Mouse (Mus musculus): Measurements from ENCODE around the gene Traf2. TPM values are rescaled to one million over a fixed set of nuclear protein-coding genes. Genes with fewer than 3 reads are reported as not detected.
A peak's percentile ranks its signal among the peaks of the same experiment; 100 is the strongest.

Gene Traf2
- polyA plus RNA-seq, 1 experiment from 2014 or later: 36.8 TPM

DNA sequence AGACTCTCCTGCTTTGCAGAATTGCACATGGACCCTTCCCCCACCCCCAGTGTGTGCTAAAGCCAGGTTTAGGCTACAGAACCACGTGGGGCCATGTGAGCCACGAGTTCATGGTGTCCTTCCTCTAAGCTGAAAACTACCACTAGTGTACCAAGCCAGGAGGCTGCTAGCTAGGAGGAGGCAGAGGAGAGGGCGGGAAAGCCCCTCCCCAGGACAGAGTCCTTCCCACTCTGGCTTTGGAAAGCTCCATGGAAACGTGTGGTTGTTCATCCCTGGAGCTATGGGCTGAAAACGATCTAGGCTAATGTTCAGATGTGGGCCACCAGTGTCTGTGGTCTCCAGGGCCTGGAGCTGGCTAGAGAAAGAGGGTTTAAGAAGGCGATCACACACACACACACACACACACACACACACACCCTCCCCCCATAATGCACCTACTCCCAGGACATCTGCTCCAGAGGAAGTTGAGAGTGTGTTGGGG lies 33.9 kb upstream of the Traf2 start:
- no peak for ATAC-seq (ENCODE audit: low FRiP score)
- Histone ChIP-seq H3K27me3 (peaks cover 58% of the 10 kb centered on the region), H3K9me3 (no peaks in the 10 kb centered on the region), H3K4me1 (peaks cover 53% of the 10 kb centered on the region), H3K4me2 (peak overlapping the region; percentile 65; the same call in 1 of the 2 replicates), H3K36me3 (replicated peaks) (peaks cover 30% of the 10 kb centered on the region), H3K27ac (no peak overlapping the region), H3K4me3 (replicated peaks) (peak overlapping the region; percentile 38; the same call in 1 of the 2 replicates), H3K9ac (0 out of 2 replicates have a peak overlapping the region, but pooled peaks have one; percentile 33)
- 42% methylated on average over 6 of the region's 6 CpGs for WGBS

DNA sequence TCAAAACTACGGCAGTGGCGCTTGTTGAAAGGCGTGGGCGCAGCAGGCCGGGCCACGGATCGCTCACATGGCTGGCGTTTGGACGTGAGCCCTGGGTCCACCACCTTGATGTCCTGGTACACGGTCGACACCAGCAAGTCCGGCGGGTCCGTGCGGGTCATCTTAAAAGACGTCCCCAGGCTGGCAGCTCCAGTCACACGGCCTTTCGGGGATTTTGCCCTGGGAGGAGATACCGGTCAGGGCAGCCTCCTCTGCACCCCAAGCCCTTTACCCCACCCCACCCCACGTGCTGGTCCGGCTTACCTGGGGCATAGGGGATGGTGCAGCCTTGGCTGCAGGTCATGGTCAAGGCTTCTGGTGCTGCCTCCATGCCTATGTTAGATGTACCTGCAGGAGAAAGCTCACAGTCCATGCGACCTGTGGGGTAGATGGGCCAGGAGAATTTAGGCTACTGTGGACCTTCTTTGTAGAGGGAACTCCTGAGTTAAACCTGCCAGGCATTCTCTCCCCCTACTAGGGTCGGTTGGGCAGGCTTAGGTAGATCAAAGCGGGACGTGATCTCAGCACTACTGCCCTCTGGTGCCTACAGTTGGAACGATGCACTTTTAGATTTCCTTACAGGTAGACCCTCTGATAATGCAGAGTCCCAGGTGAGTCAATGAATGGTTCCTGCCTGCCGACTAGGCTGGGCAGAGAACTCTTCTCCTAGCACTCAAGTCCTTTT lies 33.2 kb upstream of the Traf2 start:
- ATAC-seq (ENCODE audit: low FRiP score): no peak
- Histone ChIP-seq H3K4me2 (peak overlapping the region; percentile 32; the same call in 1 of the 2 replicates), H3K9ac (no peak overlapping the region; the same call in 1 of the 2 replicates), H3K27ac (no peak overlapping the region), H3K36me3 (replicated peaks) (peaks cover 23% of the 10 kb centered on the region), H3K4me3 (replicated peaks) (peak overlapping the region; percentile 19), H3K27me3 (peaks cover 60% of the 10 kb centered on the region), H3K4me1 (peaks cover 58% of the 10 kb centered on the region), H3K9me3 (no peaks in the 10 kb centered on the region)
- 5% methylated on average over 27 of the region's 27 CpGs for WGBS

DNA sequence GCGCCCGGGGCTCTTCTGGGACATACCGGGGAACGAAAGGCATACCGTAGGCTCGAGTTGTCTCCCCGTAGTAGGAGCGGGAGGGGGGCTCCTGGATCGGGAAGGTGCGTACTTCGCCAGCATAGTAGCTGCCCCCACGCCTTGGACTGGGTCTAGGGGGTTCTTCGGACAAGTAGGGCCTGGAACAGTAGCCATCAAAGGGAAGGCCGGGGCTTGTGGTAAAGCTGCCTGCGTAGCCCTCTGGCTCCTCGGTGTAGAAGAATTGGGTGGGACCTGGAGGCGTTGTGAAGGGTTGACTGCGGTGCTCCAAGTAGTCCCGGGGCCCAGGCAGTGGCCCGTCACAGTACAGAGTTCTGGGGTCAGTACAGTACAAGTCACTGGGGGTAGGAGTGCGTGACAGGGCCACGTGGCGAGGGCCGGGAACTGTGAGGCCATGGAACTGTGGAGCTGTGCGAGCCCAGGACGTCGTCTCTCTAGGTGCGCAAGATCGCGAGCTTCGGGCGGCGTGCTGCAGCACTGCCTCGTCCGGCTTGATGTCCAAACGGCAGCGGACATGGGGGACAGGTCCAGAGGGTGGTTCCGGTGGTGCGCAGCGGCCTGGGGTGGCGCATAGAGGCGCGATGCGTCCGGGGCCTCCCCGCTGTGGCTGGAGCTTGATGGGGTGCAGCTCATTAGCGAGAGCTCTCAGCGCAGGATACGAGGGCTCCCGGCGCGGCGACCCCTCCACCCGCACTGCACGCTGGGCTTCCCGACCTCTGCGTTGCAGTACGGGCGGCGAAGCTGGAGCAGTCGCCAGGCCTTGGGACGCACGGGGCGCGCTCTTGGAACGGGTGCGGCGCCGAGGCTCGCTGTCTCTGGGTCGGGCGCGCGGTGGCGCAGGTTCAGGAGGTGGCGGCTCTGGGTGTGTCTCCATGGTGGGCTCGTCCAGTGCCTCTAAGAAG lies 32.3 kb upstream of the Traf2 start:
- H3K9ac ChIP-seq: peak overlapping the region; percentile 7; the same call in 1 of the 2 replicates

DNA sequence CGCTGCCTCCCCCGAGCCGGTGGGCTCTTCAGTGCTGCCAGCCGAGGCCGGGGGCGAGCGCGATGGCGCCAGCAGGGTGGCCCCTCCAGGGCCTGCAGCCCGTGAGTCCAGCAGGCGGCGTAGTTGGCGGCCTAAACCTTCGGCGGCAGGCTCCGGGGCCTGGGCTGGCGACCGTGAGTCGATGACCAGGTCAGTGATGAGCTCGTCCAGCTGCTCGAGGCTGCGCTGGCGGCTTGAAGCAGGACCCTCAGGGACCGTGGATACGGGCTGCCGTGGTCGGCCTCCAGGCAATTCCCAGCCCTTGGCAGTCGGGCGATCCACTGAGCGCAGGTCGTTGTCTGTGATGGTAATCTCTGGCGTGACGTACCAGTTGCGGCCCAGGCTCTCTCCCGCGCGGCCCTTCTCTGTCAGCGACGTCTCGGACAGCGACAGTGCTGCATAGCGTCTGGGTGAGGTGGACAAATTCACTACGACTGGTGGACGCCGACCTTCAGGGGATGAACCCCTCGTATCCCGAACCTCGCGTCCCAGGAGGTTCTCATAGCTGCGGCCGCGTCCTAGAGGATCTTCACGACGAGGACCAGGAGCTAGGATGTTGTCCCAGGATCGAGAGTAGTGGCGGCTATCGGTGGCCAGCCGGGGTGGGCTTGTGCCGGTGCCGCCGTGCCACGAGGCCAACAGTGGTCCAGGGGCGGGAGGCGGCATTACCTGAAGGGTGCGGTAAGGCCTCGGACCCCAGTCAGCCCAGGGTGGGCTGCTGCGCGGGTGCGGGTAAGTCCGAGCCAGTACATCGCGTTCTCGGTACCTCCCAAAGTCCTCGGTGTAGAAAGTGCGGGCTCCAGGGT lies 31.4 kb upstream of the Traf2 start:
- Histone ChIP-seq H3K9me3 (no peaks in the 10 kb centered on the region), H3K4me1 (peaks cover 69% of the 10 kb centered on the region), H3K4me2 (peak overlapping the region; percentile 44), H3K27ac (no peak overlapping the region), H3K4me3 (replicated peaks) (peak overlapping the region; percentile 30), H3K9ac (no peak overlapping the region; the same call in 1 of the 2 replicates), H3K27me3 (peaks cover 60% of the 10 kb centered on the region), H3K36me3 (replicated peaks) (peaks cover 6% of the 10 kb centered on the region)
- no peak for ATAC-seq (ENCODE audit: low FRiP score)
- 4% methylated on average over 75 of the region's 75 CpGs for WGBS

More for the DNA sequence above, 32.3 kb upstream of the Traf2 start:
- Histone ChIP-seq H3K27ac (no peak overlapping the region), H3K27me3 (peaks cover 60% of the 10 kb centered on the region), H3K9me3 (no peaks in the 10 kb centered on the region), H3K36me3 (replicated peaks) (peaks cover 14% of the 10 kb centered on the region), H3K4me1 (peaks cover 60% of the 10 kb centered on the region), H3K4me3 (replicated peaks) (peak overlapping the region; percentile 19), H3K4me2 (peak overlapping the region; percentile 32)
- no peak for ATAC-seq (ENCODE audit: low FRiP score)
- 5% methylated on average over 77 of the region's 77 CpGs for WGBS

DNA sequence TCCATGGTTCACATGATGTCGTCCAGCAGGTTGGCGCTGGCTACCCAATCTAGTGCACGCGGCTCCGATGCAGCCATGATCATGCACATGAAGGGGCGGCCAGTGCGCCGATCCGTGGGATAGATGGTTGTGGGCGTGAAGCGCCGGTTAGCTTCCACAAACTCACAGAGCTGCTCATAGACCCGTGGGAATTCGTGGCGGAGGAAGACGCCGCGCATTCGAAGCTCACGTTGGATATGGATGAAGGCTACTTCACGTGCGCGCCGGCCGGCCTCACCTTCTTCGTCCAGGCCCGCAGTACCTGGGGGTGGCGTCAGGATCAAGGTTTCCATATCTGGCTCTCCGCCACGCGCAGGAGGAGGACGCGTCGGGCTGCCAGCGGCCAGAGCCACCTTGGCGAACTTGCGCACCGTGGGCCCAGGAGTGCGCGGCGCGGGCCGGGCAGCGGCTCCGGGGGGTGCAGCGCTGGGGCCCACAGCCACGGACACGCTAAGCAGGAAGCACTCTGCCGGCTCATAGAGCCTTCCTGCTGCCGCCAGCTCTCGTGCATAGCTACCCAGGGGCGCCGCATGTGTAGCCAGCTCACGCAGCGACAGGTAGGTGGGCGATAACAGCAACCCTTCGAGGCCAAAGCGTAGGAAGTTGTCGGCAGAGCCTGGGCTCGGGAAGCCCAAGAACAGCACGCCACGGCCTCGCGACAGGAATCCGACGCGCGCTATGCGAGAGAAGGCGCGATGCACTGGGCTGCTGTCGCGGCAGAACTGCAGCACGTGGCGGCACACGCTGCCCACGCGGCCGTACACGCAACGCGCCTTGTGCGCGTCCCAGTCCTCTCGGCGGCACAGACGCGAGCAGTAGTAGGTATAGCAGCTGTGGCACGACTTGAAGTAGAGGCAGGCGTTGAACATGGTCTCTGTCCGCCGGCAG lies 30.5 kb upstream of the Traf2 start:
- Histone ChIP-seq H3K4me1 (peaks cover 67% of the 10 kb centered on the region), H3K9me3 (no peaks in the 10 kb centered on the region), H3K4me3 (replicated peaks) (peak overlapping the region; percentile 30), H3K27me3 (peaks cover 60% of the 10 kb centered on the region), H3K4me2 (peak overlapping the region; percentile 44), H3K9ac (no peak overlapping the region; the same call in 1 of the 2 replicates), H3K27ac (no peak overlapping the region), H3K36me3 (replicated peaks) (no peaks in the 10 kb centered on the region; the same call in 1 of the 2 replicates)
- no peak for ATAC-seq (ENCODE audit: low FRiP score)
- 13% methylated on average over 92 of the region's 92 CpGs for WGBS

DNA sequence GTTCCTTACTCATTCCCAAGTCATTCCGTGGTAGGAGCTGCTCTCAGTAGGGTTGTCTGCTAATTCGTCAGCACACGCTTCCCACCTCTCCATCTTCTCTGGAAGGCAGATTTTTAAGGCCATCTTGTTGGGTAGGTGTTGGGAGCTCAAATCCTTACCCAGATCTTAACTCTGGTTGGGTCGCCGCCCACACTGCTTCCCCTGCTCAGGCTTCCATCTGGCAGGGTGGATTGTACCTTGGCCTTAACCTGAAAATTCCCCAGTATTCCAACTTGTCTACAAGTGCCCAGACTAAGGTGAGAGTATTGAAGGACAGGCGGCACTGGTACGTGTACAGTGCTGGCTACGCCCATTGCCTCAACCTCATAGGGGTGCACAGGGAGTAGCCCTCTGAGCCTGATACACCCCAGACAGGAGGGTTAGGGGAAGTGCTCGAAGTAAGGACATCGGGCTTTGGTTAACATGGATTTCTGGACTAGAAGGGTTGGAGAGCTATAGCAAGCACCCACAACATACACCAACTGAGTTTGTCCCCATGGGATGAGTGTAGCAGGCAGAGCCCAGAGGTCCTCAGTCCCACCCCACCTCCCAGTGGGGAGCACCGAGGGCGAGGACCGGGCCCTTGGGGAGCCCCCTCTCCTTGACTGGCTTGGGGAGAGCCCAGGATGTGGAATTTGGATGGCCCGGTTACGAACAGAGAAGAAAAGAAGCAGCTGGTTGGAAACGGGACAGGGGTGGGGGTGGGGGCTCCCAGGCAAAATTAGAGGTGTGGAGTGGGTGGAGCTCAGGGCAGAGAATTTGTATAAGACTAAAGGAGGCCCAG lies 29.5 kb upstream of the Traf2 start:
- Histone ChIP-seq H3K4me1 (peaks cover 59% of the 10 kb centered on the region), H3K27me3 (peaks cover 58% of the 10 kb centered on the region), H3K27ac (no peak overlapping the region), H3K4me2 (peak overlapping the region; percentile 74; the same call in 1 of the 2 replicates), H3K9ac (no peak overlapping the region), H3K9me3 (no peaks in the 10 kb centered on the region), H3K4me3 (replicated peaks) (no peak overlapping the region), H3K36me3 (replicated peaks) (peaks cover 8% of the 10 kb centered on the region)
- WGBS: 67% methylated on average over 16 of the region's 16 CpGs
- no peak for ATAC-seq (ENCODE audit: low FRiP score)

DNA sequence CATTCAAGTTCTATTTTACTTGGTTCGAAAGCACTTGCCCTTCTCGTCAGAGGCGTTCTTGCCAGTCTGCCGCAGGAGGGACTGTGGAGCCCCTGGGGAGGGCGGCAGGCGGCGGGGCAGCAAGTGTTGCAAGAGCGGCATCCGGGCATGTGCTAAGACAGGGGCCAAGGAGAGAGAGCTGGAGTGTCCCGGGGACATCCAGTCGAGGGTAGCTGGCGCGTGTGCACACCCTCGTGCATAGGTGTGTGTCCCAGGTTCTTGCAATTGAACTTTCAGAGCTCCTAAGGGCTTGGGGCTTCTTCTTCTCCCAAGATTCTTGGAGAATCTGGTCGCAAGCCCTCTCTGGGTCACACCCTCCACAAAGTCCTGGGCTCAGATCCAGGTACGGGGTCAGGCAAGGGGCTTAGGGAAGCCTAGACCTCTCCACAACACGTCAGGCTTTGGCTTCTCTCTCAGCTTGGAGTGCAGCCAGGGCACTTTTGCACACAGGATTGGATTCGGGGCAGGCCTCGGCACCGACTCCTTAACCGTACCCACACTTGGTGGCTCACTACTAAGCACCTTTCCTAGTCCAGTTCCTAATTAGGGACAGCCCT lies 28.8 kb upstream of the Traf2 start:
- H3K9me3 ChIP-seq: no peaks in the 10 kb centered on the region
- peaks cover 55% of the 10 kb centered on the region for H3K4me1 ChIP-seq
- H3K4me2 ChIP-seq: peak overlapping the region; percentile 74
- peak overlapping the region; percentile 65 for H3K9ac ChIP-seq
- peak overlapping the region; percentile 61 for H3K4me3 ChIP-seq (replicated peaks)
- no peak; the same call in 1 of the 2 replicates for ATAC-seq (ENCODE audit: low FRiP score)
- H3K27ac ChIP-seq: peak overlapping the region; percentile 82
- H3K36me3 ChIP-seq (replicated peaks): peaks cover 14% of the 10 kb centered on the region
- 18% methylated on average over 21 of the region's 21 CpGs for WGBS
- peaks cover 51% of the 10 kb centered on the region for H3K27me3 ChIP-seq

DNA sequence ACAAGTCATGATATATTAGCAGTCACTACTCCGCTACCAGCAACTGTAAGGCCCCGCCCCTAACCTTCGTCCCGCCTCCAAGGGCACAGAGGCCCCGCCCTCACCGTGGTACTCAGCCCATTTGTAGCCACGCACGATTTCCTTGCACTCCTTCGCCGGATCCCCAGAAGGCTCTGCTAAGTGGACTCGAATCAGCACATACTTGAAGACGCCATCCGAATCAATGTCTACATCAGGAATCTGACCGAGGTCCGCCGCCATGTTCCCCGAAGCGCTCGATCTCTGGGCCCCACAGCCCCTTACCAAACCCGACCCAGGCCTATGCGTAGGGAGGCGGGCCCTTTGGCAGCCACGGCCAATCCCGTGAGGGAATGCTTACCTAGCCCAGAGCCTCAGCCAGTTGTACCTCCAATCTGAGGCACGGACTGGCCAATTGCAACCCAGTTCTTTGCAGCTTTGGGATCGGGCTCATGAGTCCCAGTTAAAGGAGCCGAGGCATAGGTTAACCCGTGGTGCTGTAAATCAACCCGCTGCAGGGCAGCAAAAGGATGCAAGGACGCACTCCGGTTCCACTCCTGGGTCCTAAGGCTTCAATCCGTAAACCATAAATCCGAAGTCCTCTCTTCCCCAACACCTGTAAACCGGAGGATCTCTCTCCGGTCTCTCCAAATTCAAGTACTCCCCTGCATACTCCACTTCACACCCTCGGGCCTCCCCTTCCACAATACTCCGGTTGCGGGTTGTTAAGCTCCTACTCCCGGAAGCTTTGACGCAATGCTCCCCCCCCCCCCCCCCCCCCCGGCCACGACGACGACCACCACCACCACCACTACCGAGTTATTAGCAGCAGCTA lies 28.1 kb upstream of the Traf2 start, which contains the start of the genes Mamdc4 and Phpt1:
Gene Mamdc4 (minus strand): TSS at position 267 of the 853 bp plus-strand sequence.
Gene Phpt1 (minus strand): TSS at position 646 of the 853 bp plus-strand sequence.
- Histone ChIP-seq H3K9me3 (no peaks in the 10 kb centered on the region), H3K27me3 (peaks cover 43% of the 10 kb centered on the region), H3K4me2 (peak within 1 kb of the TSS; percentile 74), H3K36me3 (replicated peaks) (peaks cover 21% of the 10 kb centered on the region), H3K27ac (peak within 1 kb of the TSS; percentile 85), H3K4me1 (peaks cover 53% of the 10 kb centered on the region), H3K4me3 (replicated peaks) (peak within 1 kb of the TSS; percentile 61), H3K9ac (peak within 1 kb of the TSS; percentile 65)
- ATAC-seq (ENCODE audit: low FRiP score): peak; percentile 98
- under 1% methylated on average over 42 of the region's 45 CpGs for WGBS

DNA sequence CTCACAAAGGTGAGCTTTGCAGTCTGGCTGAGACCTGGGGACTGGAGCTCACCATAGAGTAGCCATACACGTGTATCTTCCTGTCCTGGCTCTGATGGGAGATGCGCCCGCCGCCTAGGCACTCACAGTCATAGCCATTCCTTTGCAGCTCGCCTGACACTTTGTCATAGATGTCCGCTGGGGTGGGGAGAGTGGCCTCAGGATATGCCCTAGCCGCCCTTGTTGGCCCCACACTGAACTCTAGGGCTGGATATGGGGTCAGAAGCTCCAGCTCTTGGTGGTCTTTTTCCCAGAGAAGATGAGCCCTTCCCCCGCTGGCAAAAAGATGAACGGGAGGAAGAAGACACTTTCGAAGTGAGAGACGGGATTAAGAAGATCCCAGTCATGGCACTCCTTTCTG lies 27.4 kb upstream of the Traf2 start:
- ATAC-seq (ENCODE audit: low FRiP score): 0 out of 2 replicates have a peak, but pooled peaks have one; percentile 1
- H3K9me3 ChIP-seq: no peaks in the 10 kb centered on the region
- peak overlapping the region; percentile 74 for H3K4me2 ChIP-seq
- peaks cover 37% of the 10 kb centered on the region for H3K27me3 ChIP-seq
- H3K9ac ChIP-seq: peak overlapping the region; percentile 65
- peaks cover 27% of the 10 kb centered on the region for H3K36me3 ChIP-seq (replicated peaks)
- H3K4me1 ChIP-seq: peaks cover 46% of the 10 kb centered on the region
- H3K27ac ChIP-seq: no peak overlapping the region
- WGBS: 18% methylated on average over 11 of the region's 11 CpGs
- H3K4me3 ChIP-seq (replicated peaks): peak overlapping the region; percentile 61
